ENCODE assay signal across 7 mouse cellular contexts in genomic region chr3:94310491-94310890, GRCm38 (mm10). TPM values are rescaled to one million over a fixed set of nuclear protein-coding genes. Genes with fewer than 3 reads are reported as not detected.
A peak's percentile ranks its signal among the peaks of the same experiment; 100 is the strongest.
DNase-seq lines count a peak whose midpoint lies in the region; ATAC-seq and TF ChIP-seq lines count a peak whose summit lies in the region.

No protein-coding gene starts in this region.

- H3K9ac ChIP-seq in lung, embryonic 14.5 days, result peak overlapping the region; percentile 71
- peak overlapping the region; percentile 73 for H3K9ac ChIP-seq in embryonic facial prominence, embryonic 14.5 days (ENCODE audit: low read depth, low read length)
- H3K9ac ChIP-seq in intestine, embryonic 16.5 days (ENCODE audit: low read depth, low read length), result peak overlapping the region; percentile 79
- peak overlapping the region; percentile 81 for H3K9ac ChIP-seq in neural tube, embryonic 15.5 days (replicated peaks)

- no peaks in the 10 kb centered on the region for H3K9me3 ChIP-seq in lung, embryonic 14.5 days (ENCODE audit: low read depth, low read length)
- no peaks in the 10 kb centered on the region for H3K9me3 ChIP-seq in embryonic facial prominence, embryonic 14.5 days (ENCODE audit: control insufficient read depth, low read length)
- no peaks in the 10 kb centered on the region for H3K9me3 ChIP-seq in intestine, embryonic 16.5 days (ENCODE audit: control insufficient read depth, low read length)
- no peaks in the 10 kb centered on the region for H3K9me3 ChIP-seq in neural tube, embryonic 15.5 days (replicated peaks)

- H3K36me3 ChIP-seq in lung, embryonic 14.5 days (ENCODE audit: insufficient read depth), result no peaks in the 10 kb centered on the region
- no peaks in the 10 kb centered on the region for H3K36me3 ChIP-seq in embryonic facial prominence, embryonic 14.5 days (ENCODE audit: control insufficient read depth, insufficient read depth, low read length)
- no peaks in the 10 kb centered on the region for H3K36me3 ChIP-seq in intestine, embryonic 16.5 days (ENCODE audit: control insufficient read depth, insufficient read depth, low read length)
- H3K36me3 ChIP-seq in neural tube, embryonic 15.5 days, result no peaks in the 10 kb centered on the region

- H3K27ac ChIP-seq in lung, embryonic 14.5 days (ENCODE audit: low read depth), result peak overlapping the region; percentile 84
- H3K27ac ChIP-seq in embryonic facial prominence, embryonic 14.5 days (replicated peaks; ENCODE audit: low read depth, low read length), result peak overlapping the region; percentile 83
- H3K27ac ChIP-seq in intestine, embryonic 16.5 days (ENCODE audit: low read length), result peak overlapping the region; percentile 96
- H3K27ac ChIP-seq in neural tube, embryonic 15.5 days (replicated peaks), result peak overlapping the region; percentile 89

- no peak for ATAC-seq in lung, embryonic 14.5 days (ENCODE audit: insufficient read depth)
- ATAC-seq in embryonic facial prominence, embryonic 14.5 days (ENCODE audit: low read depth), result no peak
- no peak for ATAC-seq in intestine, embryonic 16.5 days
- peak; percentile 16 for ATAC-seq in neural tube, embryonic 15.5 days (ENCODE audit: low FRiP score)

- H3K4me2 ChIP-seq in lung, embryonic 14.5 days, result peak overlapping the region; percentile 70
- H3K4me2 ChIP-seq in embryonic facial prominence, embryonic 14.5 days (ENCODE audit: low read depth, low read length), result peak overlapping the region; percentile 68
- peak overlapping the region; percentile 68 for H3K4me2 ChIP-seq in intestine, embryonic 16.5 days (ENCODE audit: low read depth, low read length)
- peak overlapping the region; percentile 71 for H3K4me2 ChIP-seq in neural tube, embryonic 15.5 days

- DNase-seq in lung, embryonic 14.5 days, result peak; percentile 10
- no peak for DNase-seq in lung, postnatal 14 days
- no peak for DNase-seq in embryonic facial prominence, embryonic 14.5 days (ENCODE audit: low spot score)
- no peak for DNase-seq in right cerebral cortex, postnatal 36 days (ENCODE audit: low spot score in 2 of 2)
- no peak for DNase-seq in layer of hippocampus, adult 11-12 months (ENCODE audit: low spot score)

- TF ChIP-seq CTCF in lung, embryonic 14.5 days (IDR thresholded peaks at IDR 0.05; ENCODE audit: low read depth), result no peak

- no peaks in the 10 kb centered on the region for H3K4me1 ChIP-seq in lung, embryonic 14.5 days (ENCODE audit: insufficient read depth)
- 0 out of 2 replicates have a peak, but pooled peaks cover 3% of the 10 kb centered on the region for H3K4me1 ChIP-seq in embryonic facial prominence, embryonic 14.5 days (ENCODE audit: control insufficient read depth, insufficient read depth, low read length)
- H3K4me1 ChIP-seq in intestine, embryonic 16.5 days (ENCODE audit: control insufficient read depth, insufficient read depth, low read length), result 0 out of 2 replicates have a peak, but pooled peaks cover 6% of the 10 kb centered on the region
- H3K4me1 ChIP-seq in neural tube, embryonic 15.5 days, result peaks cover 16% of the 10 kb centered on the region

- H3K27me3 ChIP-seq in lung, embryonic 14.5 days (ENCODE audit: insufficient read depth, low read length), result no peaks in the 10 kb centered on the region
- no peaks in the 10 kb centered on the region for H3K27me3 ChIP-seq in embryonic facial prominence, embryonic 14.5 days (replicated peaks; ENCODE audit: control insufficient read depth, insufficient read depth, low read length)
- H3K27me3 ChIP-seq in intestine, embryonic 16.5 days (replicated peaks; ENCODE audit: control insufficient read depth, insufficient read depth, low read length), result no peaks in the 10 kb centered on the region
- H3K27me3 ChIP-seq in neural tube, embryonic 15.5 days (replicated peaks), result no peaks in the 10 kb centered on the region

- H3K4me3 ChIP-seq in lung, embryonic 14.5 days (ENCODE audit: low read depth, low read length), result peak overlapping the region; percentile 61
- H3K4me3 ChIP-seq in embryonic facial prominence, embryonic 14.5 days (ENCODE audit: low read depth, low read length), result peak overlapping the region; percentile 56
- peak overlapping the region; percentile 68 for H3K4me3 ChIP-seq in intestine, embryonic 16.5 days (ENCODE audit: low read length)
- peak overlapping the region; percentile 76 for H3K4me3 ChIP-seq in neural tube, embryonic 15.5 days (replicated peaks)

- WGBS in lung, embryonic 14.5 days, result 42% methylated on average over 7 of the region's 7 CpGs
- 44% methylated on average over 7 of the region's 7 CpGs for WGBS in embryonic facial prominence, embryonic 14.5 days
- WGBS in intestine, embryonic 16.5 days, result 40% methylated on average over 7 of the region's 7 CpGs
- 47% methylated on average over 7 of the region's 7 CpGs for WGBS in neural tube, embryonic 15.5 days

RNA-seq across cellular contexts. Expression of gene Them4, which starts 0.6 kb away (rescaled TPM):
- polyA plus RNA-seq in lung, embryonic 14.5 days (2014; fragmentation: Nextera tagmentation; extraction: Ambion mirVana), result 9.7 and 9.8 TPM in 2 replicates
- polyA plus RNA-seq in embryonic facial prominence, embryonic 14.5 days (2014; fragmentation: Nextera tagmentation; extraction: Ambion mirVana), result 12.2 and 14.9 TPM in 2 replicates
- polyA plus RNA-seq in intestine, embryonic 16.5 days (2015; fragmentation: Nextera tagmentation; extraction: Ambion mirVana), result 18.5 and 19.4 TPM in 2 replicates
- 54.9 and 63.1 TPM in 2 replicates for polyA plus RNA-seq in neural tube, embryonic 15.5 days (2015; fragmentation: Nextera tagmentation; extraction: Ambion mirVana)

RNA-seq across cellular contexts. Expression of gene Them5, which starts 31.4 kb away (rescaled TPM):
- polyA plus RNA-seq in lung, embryonic 14.5 days (2014; fragmentation: Nextera tagmentation; extraction: Ambion mirVana), result 0.43 TPM in 1 of 2 replicates, not detected in the other
- polyA plus RNA-seq in embryonic facial prominence, embryonic 14.5 days (2014; fragmentation: Nextera tagmentation; extraction: Ambion mirVana), result 20.3 and 26.2 TPM in 2 replicates
- 0.42 TPM in 1 of 2 replicates, not detected in the other for polyA plus RNA-seq in intestine, embryonic 16.5 days (2015; fragmentation: Nextera tagmentation; extraction: Ambion mirVana)
- 0.60 and 0.77 TPM in 2 replicates for polyA plus RNA-seq in neural tube, embryonic 15.5 days (2015; fragmentation: Nextera tagmentation; extraction: Ambion mirVana)

RNA-seq across cellular contexts. Expression of gene Gm4778, which starts 46.7 kb away (rescaled TPM):
- not detected in 2 replicates for polyA plus RNA-seq in lung, embryonic 14.5 days (2014; fragmentation: Nextera tagmentation; extraction: Ambion mirVana)
- not detected in 2 replicates for polyA plus RNA-seq in embryonic facial prominence, embryonic 14.5 days (2014; fragmentation: Nextera tagmentation; extraction: Ambion mirVana)
- not detected in 2 replicates for polyA plus RNA-seq in intestine, embryonic 16.5 days (2015; fragmentation: Nextera tagmentation; extraction: Ambion mirVana)
- polyA plus RNA-seq in neural tube, embryonic 15.5 days (2015; fragmentation: Nextera tagmentation; extraction: Ambion mirVana), result not detected in 2 replicates

RNA-seq across cellular contexts. Expression of gene C2cd4d, which starts 51.7 kb away (rescaled TPM):
- 0.74 and 1.2 TPM in 2 replicates for polyA plus RNA-seq in lung, embryonic 14.5 days (2014; fragmentation: Nextera tagmentation; extraction: Ambion mirVana)
- polyA plus RNA-seq in embryonic facial prominence, embryonic 14.5 days (2014; fragmentation: Nextera tagmentation; extraction: Ambion mirVana), result 2.1 and 2.9 TPM in 2 replicates
- polyA plus RNA-seq in intestine, embryonic 16.5 days (2015; fragmentation: Nextera tagmentation; extraction: Ambion mirVana), result 0.38 and 0.71 TPM in 2 replicates
- polyA plus RNA-seq in neural tube, embryonic 15.5 days (2015; fragmentation: Nextera tagmentation; extraction: Ambion mirVana), result 2.1 and 2.9 TPM in 2 replicates

Comparison
In these comparisons a context has a peak if more than half of its experiments do, and no peak if none do; other contexts are left out.
1. RNA of gene Them5, which starts 31.4 kb away (polyA plus RNA-seq): 20.3 to 26.2 TPM in embryonic facial prominence, embryonic 14.5 days; 0.60 to 0.77 TPM in neural tube, embryonic 15.5 days, 0.43 TPM in lung, embryonic 14.5 days and 0.42 TPM in intestine, embryonic 16.5 days; every median in the first group is over 10 times any median in the second.
2. Peak in every context shown above with its lines, with median percentiles within 50 percentile points of each other: H3K27ac ChIP-seq, H3K4me2 ChIP-seq, H3K4me3 ChIP-seq and H3K9ac ChIP-seq.